Mouse (Mus musculus) thymus, adult 2 months (tissue): Measurements from ENCODE around the gene Zmiz1. TPM values are rescaled to one million over a fixed set of nuclear protein-coding genes. Genes with fewer than 3 reads are reported as not detected.

Source experiments
- DNase-seq: peaks from one replicate; pipeline ENCODE4 v3.0.0; 2021
- H3K27ac ChIP-seq: fragments of 200-500 bp; 2 replicates; pipeline ENCODE4 v1.5.1; 2012; ENCODE audit warnings: low read length, control low read depth; ENCODE audit not compliant: control insufficient read depth, insufficient read depth
- H3K27me3 ChIP-seq: fragments of 200-500 bp; 2 replicates; pipeline ENCODE4 v1.6.1; 2012; ENCODE audit warnings: mild to moderate bottlenecking, low read length, moderate library complexity, mixed read lengths; ENCODE audit not compliant: control insufficient read depth, insufficient read depth
- H3K36me3 ChIP-seq: fragments of 200-500 bp; 2 replicates; pipeline ENCODE4 v1.6.1; 2012; ENCODE audit warnings: mild to moderate bottlenecking, low read length, moderate library complexity; ENCODE audit not compliant: control insufficient read depth, insufficient read depth
- H3K4me1 ChIP-seq: fragments of 200-500 bp; replicated peaks from 2 replicates; pipeline ENCODE4 v1.6.1; 2012; ENCODE audit warnings: low read length; ENCODE audit not compliant: control insufficient read depth, insufficient read depth
- H3K4me3 ChIP-seq: fragments of 200-500 bp; 2 replicates; pipeline ENCODE4 v1.5.1; 2012; ENCODE audit warnings: mild to moderate bottlenecking, low read length, control low read depth, moderate library complexity; ENCODE audit not compliant: control insufficient read depth, insufficient read depth
- CTCF ChIP-seq: fragments of 200-500 bp; IDR thresholded peaks from 2 replicates; pipeline ENCODE4 v1.5.1; 2012; ENCODE audit warnings: mild to moderate bottlenecking, control low read depth, low read length, moderate library complexity, borderline replicate concordance; ENCODE audit not compliant: control insufficient read depth, poor library complexity, insufficient read depth; ENCODE audit errors: extremely low read depth
- POLR2A ChIP-seq: fragments of 200-500 bp; IDR thresholded peaks from 2 replicates; pipeline ENCODE4 v1.6.1; 2012; ENCODE audit warnings: mild to moderate bottlenecking, low read length, control low read depth, moderate library complexity; ENCODE audit not compliant: control insufficient read depth, poor library complexity, insufficient read depth; ENCODE audit errors: extremely low read depth
- WGBS: fragments of 180-500 bp; shearing (Covaris S2); methylation state at CpG from one replicate; pipeline ENCODE4 v1.1.7; 2018; 5-methylcytosine and 5-hydroxymethylcytosine counted together
- polyA plus RNA-seq: library from polyadenylated mRNA; depleted of rRNA; stranded (reverse); fragments of >200 nt; gene quantifications from 2 replicates; pipeline ENCODE4 v1.2.3, GENCODE M21; 2012

Zmiz1 gene
- polyA plus RNA-seq, 1 experiment = 58.9 TPM

DNA sequence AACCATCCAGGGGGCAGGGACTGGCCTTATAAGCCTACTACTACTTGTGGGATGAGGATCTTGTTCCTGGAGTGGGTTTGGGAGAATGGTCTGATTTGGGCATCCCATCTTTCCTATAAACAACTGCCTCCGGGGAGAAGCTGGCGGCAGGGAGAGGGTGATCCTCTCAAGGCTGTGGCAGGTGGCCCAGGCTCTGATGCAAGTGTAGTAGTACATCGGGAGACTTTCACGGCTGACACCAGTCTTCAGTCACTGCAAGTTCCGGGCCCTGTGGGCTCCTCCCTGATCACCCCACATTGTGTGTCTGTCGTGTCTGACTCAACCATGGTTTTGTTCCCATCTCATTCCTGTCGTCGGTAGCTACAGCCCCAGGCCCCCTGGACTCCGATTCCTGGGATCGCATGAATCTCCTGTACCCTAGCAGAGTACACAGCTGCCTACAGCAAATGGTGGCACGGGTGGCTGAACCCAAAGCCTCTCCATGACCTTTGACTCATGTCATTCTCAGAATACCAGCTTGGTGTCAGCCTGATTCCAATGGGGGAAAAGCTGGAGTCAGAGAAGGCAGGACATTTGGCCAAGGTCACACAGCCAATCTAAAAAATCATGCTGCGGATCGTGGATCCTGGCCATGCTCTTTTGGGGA, 49.2 kb downstream of the Zmiz1 start:
- WGBS = 95% methylated on average over 13 of the region's 13 CpGs
- Histone ChIP-seq H3K36me3 (no peaks in the 10 kb centered on the region; the same call in 1 of the 2 replicates), H3K27ac (no peak overlapping the region), H3K27me3 (no peaks in the 10 kb centered on the region), H3K4me3 (no peak overlapping the region), H3K4me1 (peaks cover 40% of the 10 kb centered on the region)
- no peak for DNase-seq
- no peak for TF ChIP-seq POLR2A
- TF ChIP-seq CTCF = no peak

DNA sequence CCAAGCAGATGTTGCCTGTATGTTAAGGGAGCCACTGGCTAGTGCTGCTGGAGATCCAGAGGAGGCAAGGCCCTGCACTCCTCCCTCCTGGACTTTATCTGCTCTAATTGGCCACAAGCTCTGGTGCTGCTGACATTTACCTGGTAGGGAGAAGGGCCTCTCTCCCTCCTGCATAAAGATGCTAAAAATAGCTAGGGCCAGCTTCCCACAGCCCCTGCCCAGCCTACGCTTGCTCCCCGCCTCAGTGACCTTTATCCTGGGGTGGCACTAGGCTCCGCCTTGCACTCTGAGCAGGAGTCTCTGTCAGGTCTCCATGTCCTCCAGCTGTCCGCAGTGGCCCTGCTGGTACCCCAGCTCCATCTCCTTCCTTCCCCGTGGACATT, 49.8 kb downstream of the Zmiz1 start:
- TF ChIP-seq POLR2A = no peak
- TF ChIP-seq CTCF = no peak
- DNase-seq = no peak
- peaks cover 45% of the 10 kb centered on the region for H3K4me1 ChIP-seq
- no peaks in the 10 kb centered on the region for H3K27me3 ChIP-seq
- H3K4me3 ChIP-seq = no peak overlapping the region
- no peaks in the 10 kb centered on the region; the same call in 1 of the 2 replicates for H3K36me3 ChIP-seq
- 97% methylated on average over 5 of the region's 5 CpGs for WGBS
- no peak overlapping the region for H3K27ac ChIP-seq

DNA sequence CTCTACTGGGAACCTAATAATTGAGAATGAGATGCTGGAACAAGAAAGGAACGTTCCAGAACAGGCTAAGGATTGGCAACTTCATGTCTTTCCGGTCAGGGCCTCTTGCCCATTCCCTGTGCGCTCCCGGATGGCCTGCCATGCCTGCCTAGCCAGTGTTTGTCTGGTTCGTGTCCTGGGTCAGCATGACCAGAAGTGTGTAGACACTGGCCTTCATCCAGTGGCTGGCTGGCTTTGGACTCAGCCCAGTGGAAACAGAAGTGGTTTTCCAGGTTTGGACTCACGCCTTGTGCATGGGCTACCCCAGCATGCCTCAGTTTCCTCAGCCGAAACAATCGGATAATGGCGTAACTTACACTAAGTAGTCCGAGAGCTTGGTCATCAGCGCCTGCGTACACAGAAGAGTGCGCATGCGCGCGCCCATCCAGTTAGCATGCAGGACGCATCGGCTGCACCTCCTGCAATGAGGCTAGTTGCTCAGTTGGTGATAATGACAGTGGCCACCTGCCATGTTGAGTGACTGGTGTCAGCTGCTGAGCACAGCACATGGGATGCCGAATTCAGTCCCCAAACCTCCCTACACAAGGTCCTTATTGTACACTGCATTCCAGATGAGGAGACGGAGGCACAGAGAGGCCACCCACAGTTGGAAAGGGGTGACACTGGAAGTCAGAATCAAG, 50.6 kb downstream of the Zmiz1 start:
- peaks cover 48% of the 10 kb centered on the region for H3K4me1 ChIP-seq
- no peak overlapping the region for H3K27ac ChIP-seq
- no peak for DNase-seq
- TF ChIP-seq POLR2A (no peak), CTCF (no peak)
- no peak overlapping the region for H3K4me3 ChIP-seq
- WGBS = 97% methylated on average over 20 of the region's 20 CpGs
- no peaks in the 10 kb centered on the region for H3K36me3 ChIP-seq
- no peaks in the 10 kb centered on the region for H3K27me3 ChIP-seq

DNA sequence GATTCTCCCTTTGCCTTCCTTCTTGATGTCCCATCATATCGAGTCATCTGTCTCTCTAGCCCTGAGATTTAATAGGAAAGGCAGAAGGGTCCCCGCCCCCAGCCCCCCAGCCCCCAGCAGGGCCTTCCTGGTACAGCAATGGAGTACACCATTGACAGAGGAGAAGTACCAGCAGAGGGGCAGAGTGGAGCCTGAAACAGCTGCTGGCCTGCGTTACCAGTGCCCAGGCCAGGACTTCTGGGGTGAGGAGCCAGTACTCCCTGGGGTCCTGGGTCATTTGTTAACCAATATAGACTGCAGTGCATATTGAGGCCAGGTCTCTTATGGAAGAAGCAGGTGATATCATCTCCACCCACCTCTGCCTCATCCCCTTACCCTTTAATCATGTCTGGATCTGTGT, 51.4 kb downstream of the Zmiz1 start:
- no peak for DNase-seq
- Histone ChIP-seq H3K27me3 (no peaks in the 10 kb centered on the region), H3K4me3 (no peak overlapping the region), H3K27ac (no peak overlapping the region), H3K4me1 (peaks cover 48% of the 10 kb centered on the region), H3K36me3 (no peaks in the 10 kb centered on the region)
- WGBS = 84% methylated on average over 3 of the region's 3 CpGs
- TF ChIP-seq POLR2A (no peak), CTCF (no peak)

DNA sequence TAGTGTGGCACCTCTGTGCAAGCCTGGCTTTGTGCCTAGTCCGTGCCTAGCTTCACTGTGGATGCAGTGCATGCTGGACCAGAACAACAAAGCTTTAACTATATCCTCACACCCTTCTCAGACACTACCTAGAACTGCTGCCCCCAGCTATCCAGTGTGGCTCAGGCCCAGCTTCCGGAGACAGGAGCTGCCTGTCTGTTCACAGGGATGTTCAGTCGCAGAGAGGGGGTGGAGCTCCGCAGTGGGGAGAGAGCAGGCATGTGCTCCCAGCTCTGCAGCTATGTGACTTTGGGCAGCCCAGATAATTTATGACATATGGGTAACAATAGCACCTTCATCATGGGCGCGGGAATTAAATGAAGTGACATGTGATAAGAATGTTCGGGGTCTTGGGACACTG, 52.0 kb downstream of the Zmiz1 start:
- Histone ChIP-seq H3K36me3 (no peaks in the 10 kb centered on the region), H3K27me3 (no peaks in the 10 kb centered on the region), H3K4me1 (peaks cover 54% of the 10 kb centered on the region), H3K27ac (no peak overlapping the region), H3K4me3 (no peak overlapping the region)
- DNase-seq = no peak
- TF ChIP-seq CTCF (no peak), POLR2A (no peak)
- WGBS = 66% methylated on average over 7 of the region's 7 CpGs

DNA sequence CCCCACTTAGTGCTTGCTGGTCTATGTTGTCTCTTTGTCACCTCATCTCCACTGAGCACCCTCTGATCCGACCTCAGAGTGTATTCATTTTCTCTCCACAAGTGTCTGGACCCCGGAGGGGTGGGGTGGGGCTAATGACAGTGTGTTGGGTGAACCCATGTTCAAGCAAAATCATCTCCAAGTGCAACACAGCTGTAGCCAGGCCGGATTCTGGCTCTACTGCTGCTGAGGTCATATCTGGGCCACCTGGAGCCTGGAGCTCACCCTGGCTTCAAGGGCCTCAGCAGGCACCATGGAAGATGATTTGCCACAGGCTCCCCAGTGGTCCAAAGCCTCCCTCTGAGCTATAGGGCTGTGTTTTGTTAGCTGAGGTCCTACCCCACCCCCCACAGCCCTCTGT, 52.6 kb downstream of the Zmiz1 start:
- Histone ChIP-seq H3K4me1 (peaks cover 57% of the 10 kb centered on the region), H3K4me3 (no peak overlapping the region), H3K36me3 (no peaks in the 10 kb centered on the region), H3K27ac (no peak overlapping the region), H3K27me3 (no peaks in the 10 kb centered on the region)
- 67% methylated on average over 3 of the region's 3 CpGs for WGBS
- no peak for DNase-seq
- no peak for TF ChIP-seq CTCF
- TF ChIP-seq POLR2A = no peak
